Mouse (Mus musculus) CD4-positive helper T cell, adult 2 months (primary cell): Measurements from ENCODE around the gene Dnttip1.
A peak's percentile ranks its signal among the peaks of the same experiment; 100 is the strongest.
"Not testable (repeated sequence)": the region's sequence is repeated elsewhere in the genome, so short reads cannot be mapped to it uniquely, and the experiment has no call there.

Experiments
- DNase-seq: peaks from one replicate; pipeline ENCODE4 v3.0.0-alpha.2; 2012; ENCODE audit warnings: low read depth, missing footprints, low spot score

The Dnttip1 gene

GRCm38 (mm10) chr2:164745843-164746479 is at the start of gene Dnttip1, which contains the start of gene Wfdc3:
Gene Dnttip1, plus strand, starts transcription at chr2:164745983.
Gene Wfdc3, minus strand, starts transcription at chr2:164745931.
- peak; percentile 96 for DNase-seq

GRCm38 (mm10) chr2:164698201-164698600 is 47.6 kb upstream of the Dnttip1 start, which contains the start of gene Spint4:
Gene Spint4, plus strand, starts transcription at chr2:164698501.
- DNase-seq: no peak

GRCm38 (mm10) chr2:164700959-164701358 is 44.8 kb upstream of the Dnttip1 start:
- no peak for DNase-seq

GRCm38 (mm10) chr2:164701761-164702160 is 44.0 kb upstream of the Dnttip1 start:
- no peak for DNase-seq

- no peak for DNase-seq
These were observed 41.5 kb upstream of the Dnttip1 start for GRCm38 (mm10) chr2:164704235-164704634.

GRCm38 (mm10) chr2:164705328-164705727 is 40.5 kb upstream of the Dnttip1 start:
- no peak for DNase-seq

- DNase-seq: no peak
These were observed 39.8 kb upstream of the Dnttip1 start for GRCm38 (mm10) chr2:164705991-164706390.

GRCm38 (mm10) chr2:164715005-164715404 is 30.8 kb upstream of the Dnttip1 start, which contains the start of gene Spint5:
Gene Spint5, plus strand, starts transcription at chr2:164715305.
- no peak for DNase-seq

GRCm38 (mm10) chr2:164716194-164716786 is 29.5 kb upstream of the Dnttip1 start:
- DNase-seq: not testable (repeated sequence)

GRCm38 (mm10) chr2:164723276-164723675 is 22.5 kb upstream of the Dnttip1 start:
- DNase-seq: no peak

- peak; percentile 42 for DNase-seq
These were observed 19.7 kb upstream of the Dnttip1 start for GRCm38 (mm10) chr2:164725895-164726619.

GRCm38 (mm10) chr2:164731719-164732118 is 14.1 kb upstream of the Dnttip1 start:
- DNase-seq: no peak

GRCm38 (mm10) chr2:164733259-164733658 is 12.5 kb upstream of the Dnttip1 start:
- DNase-seq: no peak

GRCm38 (mm10) chr2:164734839-164735238 is 10.9 kb upstream of the Dnttip1 start:
- DNase-seq: no peak

GRCm38 (mm10) chr2:164735446-164735845 is 10.3 kb upstream of the Dnttip1 start:
- no peak for DNase-seq

GRCm38 (mm10) chr2:164737377-164738090 is 8.2 kb upstream of the Dnttip1 start:
- DNase-seq: no peak

GRCm38 (mm10) chr2:164739876-164740275 is 5.9 kb upstream of the Dnttip1 start:
- DNase-seq: no peak

GRCm38 (mm10) chr2:164744987-164745386 is 796 bp upstream of the Dnttip1 start:
- peak; percentile 29 for DNase-seq

GRCm38 (mm10) chr2:164746693-164747092 is 910 bp downstream of the Dnttip1 start:
- DNase-seq: peak; percentile 57

- no peak for DNase-seq
These were observed 2.4 kb downstream of the Dnttip1 start for GRCm38 (mm10) chr2:164748191-164748590.

- DNase-seq: no peak
These were observed 3.2 kb downstream of the Dnttip1 start for GRCm38 (mm10) chr2:164748991-164749390.

- no peak for DNase-seq
These were observed 6.7 kb downstream of the Dnttip1 start for GRCm38 (mm10) chr2:164752454-164752853.
